Mouse (Mus musculus): ENCODE measurements at regions not wholly inside any gene's neighbourhood (a gene's known extent, or its start where the extent isn't known, plus 50 kb on each side); places are given as distances from the start of the nearest gene placed in this dataset.

DNA sequence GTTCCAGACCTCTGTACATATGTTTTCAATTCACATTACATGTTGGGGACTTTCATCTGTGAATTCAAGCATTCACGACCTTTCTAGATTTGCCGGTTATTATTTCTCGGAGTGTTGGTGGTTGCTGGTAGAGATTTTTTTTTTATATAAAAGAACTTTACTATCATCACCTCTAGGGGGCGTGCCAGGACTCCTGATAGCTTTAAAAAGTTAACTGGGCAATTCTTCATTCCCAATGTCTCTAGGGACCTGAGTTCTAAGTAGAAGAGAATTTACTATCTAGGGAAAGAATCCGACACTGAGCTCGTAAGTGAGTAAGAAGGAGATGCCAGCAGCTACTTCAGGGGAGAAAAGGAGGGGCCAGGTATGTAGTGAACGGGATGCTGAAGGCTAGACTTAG is 112.8 kb upstream of the Tmem45b start:
- TF ChIP-seq NANOG (IDR thresholded peaks at IDR 0.05; ENCODE audit: borderline replicate concordance, low read length), result no peak
- TF ChIP-seq CTCF (conservative IDR thresholded peaks at IDR 0.05; ENCODE audit: low read length), result no peak; the same call in 1 of the 2 replicates
